Mouse (Mus musculus): ENCODE data around the gene Sept11.

DNA sequence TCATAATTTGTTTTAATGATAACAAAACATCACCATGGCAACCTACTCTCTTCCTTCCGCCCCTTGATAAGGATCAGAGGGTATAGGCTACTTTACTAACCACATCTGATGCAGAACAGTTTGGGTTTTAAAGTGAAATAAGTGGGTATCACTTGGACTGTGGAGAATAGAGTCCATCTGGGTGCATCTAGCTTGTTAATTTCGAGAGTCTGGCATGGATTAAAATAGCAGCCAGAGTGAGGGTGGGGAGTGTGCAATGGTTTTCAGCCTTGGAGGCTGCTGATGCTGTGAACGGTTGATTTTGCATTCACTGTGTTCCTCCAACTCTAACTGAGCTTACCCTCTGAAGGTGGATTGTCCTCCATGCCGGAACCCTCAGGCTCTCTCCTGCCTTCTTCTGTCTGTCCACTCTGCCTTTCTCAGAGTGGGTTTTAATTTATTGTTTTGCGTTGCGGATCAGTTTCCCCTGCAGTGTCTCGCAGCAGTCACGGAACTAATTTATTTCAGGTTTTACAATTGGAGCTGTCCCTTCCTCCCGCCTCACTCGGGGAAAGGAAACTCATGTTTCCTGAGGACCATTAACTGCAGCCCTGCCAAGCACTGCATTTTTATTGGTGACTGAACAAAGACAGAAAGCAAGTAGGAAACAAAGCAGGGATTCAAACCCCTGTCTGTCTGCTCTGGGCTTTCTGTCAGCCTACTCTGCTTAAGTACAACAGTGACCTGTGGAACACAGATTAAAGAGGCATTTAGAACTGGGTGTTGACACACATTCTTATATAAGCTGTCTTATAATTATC lies 40.4 kb downstream of the Sept11 start:
- no peak for TF ChIP-seq CTCF (IDR thresholded peaks at IDR 0.05; ENCODE audit: control insufficient read depth, insufficient read depth, insufficient read length)
- no peak for TF ChIP-seq MAX (IDR thresholded peaks at IDR 0.05)
